Mouse (Mus musculus): ENCODE measurements around the gene Ptpn3.

- no peak for TF ChIP-seq HCFC1 (IDR thresholded peaks at IDR 0.05; ENCODE audit: borderline replicate concordance, insufficient read depth, low read length)
- TF ChIP-seq MAFK (IDR thresholded peaks at IDR 0.05; ENCODE audit: insufficient read depth, low read depth, low read length) = no peak
These were observed 33.5 kb upstream of the Ptpn3 start for GRCm38 (mm10) chr4:57335000-57335666.
